Mouse (Mus musculus) erythroid progenitor cell, adult 5-6 weeks (primary cell): ENCODE results near the gene Trim17. TPM values are rescaled to one million over a fixed set of nuclear protein-coding genes. Genes with fewer than 3 reads are reported as not detected.

ENCODE experiments used
- ATAC-seq: replicated peaks from 2 replicates; pipeline ENCODE4 v1.8.0; 2016; ENCODE audit warnings: moderate number of reproducible peaks, mild to moderate bottlenecking, moderate TSS enrichment, inconsistent platforms; ENCODE audit not compliant: poor library complexity, low FRiP score, severe bottlenecking
- total RNA-seq, 2 experiments: library from RNA; stranded (forward) in 1 of 2; stranded (reverse) in 1 of 2; fragments of 150-400 nt in 1 of 2; fragments of 186-747, 209-891 nt in 1 of 2; gene quantifications; 2 replicates each; pipeline versions ENCODE4 v1.2.3 to v1.2.4; 2015 to 2017; ENCODE audit warnings: low replicate concordance in 2 of 2

Gene Trim17
- total RNA-seq, 2 experiments from 2014 or later = 0.84 to 1.2 TPM

GRCm38 (mm10) chr11:58965001-58965760 is 10.7 kb downstream of the Trim17 start:
- ATAC-seq = no peak

- ATAC-seq = peak; percentile 61; the same call in 1 of the 2 replicates
Observed at GRCm38 (mm10) chr11:58967346-58967745, 12.9 kb downstream of the Trim17 start.

GRCm38 (mm10) chr11:58968551-58968950 is 14.1 kb downstream of the Trim17 start:
- ATAC-seq = no peak

- no peak for ATAC-seq
Observed at GRCm38 (mm10) chr11:58969027-58969426, 14.5 kb downstream of the Trim17 start.

- no peak for ATAC-seq
Observed at GRCm38 (mm10) chr11:58969659-58970058, 15.2 kb downstream of the Trim17 start.

- ATAC-seq = no peak
Observed at GRCm38 (mm10) chr11:58970831-58971530, 16.5 kb downstream of the Trim17 start.

GRCm38 (mm10) chr11:58971796-58972195 is 17.3 kb downstream of the Trim17 start:
- ATAC-seq = no peak

- no peak for ATAC-seq
Observed at GRCm38 (mm10) chr11:58974414-58974813, 19.9 kb downstream of the Trim17 start.

GRCm38 (mm10) chr11:58977150-58977549 is 22.7 kb downstream of the Trim17 start:
- peak; percentile 78 for ATAC-seq

- ATAC-seq = peak; percentile 27
Observed at GRCm38 (mm10) chr11:58977607-58978026, 23.1 kb downstream of the Trim17 start.

- ATAC-seq = peak; percentile 42
Observed at GRCm38 (mm10) chr11:58978027-58978705, 23.7 kb downstream of the Trim17 start, which contains the start of gene Trim11. Gene Trim11 (plus strand): TSS chr11:58978093.

GRCm38 (mm10) chr11:58978706-58979030 is 24.2 kb downstream of the Trim17 start:
- ATAC-seq = peak; percentile 7; the same call in 1 of the 2 replicates

- no peak for ATAC-seq
Observed at GRCm38 (mm10) chr11:58979183-58979582, 24.7 kb downstream of the Trim17 start.

- no peak for ATAC-seq
Observed at GRCm38 (mm10) chr11:58979661-58980060, 25.2 kb downstream of the Trim17 start.

GRCm38 (mm10) chr11:58980381-58980990 is 26.0 kb downstream of the Trim17 start:
- ATAC-seq = no peak

- ATAC-seq = peak; percentile 60
Observed at GRCm38 (mm10) chr11:58981541-58982447, 27.3 kb downstream of the Trim17 start.

GRCm38 (mm10) chr11:58982471-58983097 is 28.1 kb downstream of the Trim17 start:
- no peak for ATAC-seq

- no peak for ATAC-seq
Observed at GRCm38 (mm10) chr11:58983691-58984341, 29.3 kb downstream of the Trim17 start.
